Mouse (Mus musculus) hindbrain, postnatal 0 days (tissue): Measurements from ENCODE around the gene Epas1. TPM values are rescaled to one million over a fixed set of nuclear protein-coding genes. Genes with fewer than 3 reads are reported as not detected.
A peak's percentile ranks its signal among the peaks of the same experiment; 100 is the strongest.

Source experiments
- ATAC-seq: fragments of 200-750 bp; cut with Nextera tagmentation; 2 replicates; pipeline ENCODE4 v1.8.0; 2017; ENCODE audit warnings: mild to moderate bottlenecking, moderate TSS enrichment, moderate library complexity
- DNase-seq: peaks from one replicate; pipeline ENCODE4 v3.0.0-alpha.2; 2015; ENCODE audit warnings: low spot score
- H3K27ac ChIP-seq: fragments of 300-500 bp; sonication (generic); 2 replicates; pipeline ENCODE4 v1.5.1; 2014; ENCODE audit warnings: mild to moderate bottlenecking
- H3K27me3 ChIP-seq: fragments of 300-500 bp; sonication (generic); 2 replicates; pipeline ENCODE4 v1.6.1; 2014; ENCODE audit warnings: low read length, mixed read lengths; ENCODE audit not compliant: insufficient read depth
- H3K36me3 ChIP-seq: fragments of 300-500 bp; sonication (generic); 2 replicates; pipeline ENCODE4 v1.6.1; 2014; ENCODE audit warnings: low read length, mixed read lengths; ENCODE audit not compliant: insufficient read depth
- H3K4me1 ChIP-seq: fragments of 300-500 bp; sonication (generic); 2 replicates; pipeline ENCODE4 v1.6.1; 2014; ENCODE audit warnings: antibody characterized with exemption, low read length, mixed read lengths; ENCODE audit not compliant: insufficient read depth
- H3K4me2 ChIP-seq: fragments of 300-500 bp; sonication (generic); 2 replicates; pipeline ENCODE4 v1.6.1; 2014; ENCODE audit warnings: low read depth, mild to moderate bottlenecking, low read length, moderate library complexity, mixed read lengths
- H3K4me3 ChIP-seq: fragments of 300-500 bp; sonication (generic); 2 replicates; pipeline ENCODE4 v1.5.1; 2014; ENCODE audit warnings: low read length
- H3K9ac ChIP-seq: fragments of 300-500 bp; sonication (generic); replicated peaks from 2 replicates; pipeline ENCODE4 v1.6.1; 2014; ENCODE audit warnings: mild to moderate bottlenecking, low read length, moderate library complexity, mixed read lengths
- H3K9me3 ChIP-seq: fragments of 300-500 bp; sonication (generic); 2 replicates; pipeline ENCODE4 v1.6.1; 2016; ENCODE audit warnings: low read length, mixed read lengths
- CTCF ChIP-seq: IDR thresholded peaks from 2 replicates; pipeline ENCODE4 v1.5.1; 2016; ENCODE audit warnings: antibody characterized with exemption, control low read depth, low read depth
- WGBS: fragments of 180-500 bp; shearing (Covaris S2); extraction: QIAGEN DNeasy Blood & Tissue Kit; methylation state at CpG from one replicate; pipeline ENCODE4 v1.1.7; 2014; 5-methylcytosine and 5-hydroxymethylcytosine counted together
- polyA plus RNA-seq: library from polyadenylated mRNA; unstranded; fragments of >200 nt; fragmentation: Nextera tagmentation; extraction: Ambion mirVana; gene quantifications from 2 replicates; pipeline ENCODE4 v1.2.1, GENCODE M21; 2015
- total RNA-seq: library from RNA; depleted of rRNA; stranded (reverse); fragments of >200 nt; gene quantifications from 2 replicates; pipeline ENCODE4 v1.2.3, GENCODE M21; 2014

Gene Epas1
- total and polyA plus RNA-seq, 2 experiments from 2014 or later = 5.6 to 16.7 TPM

GRCm38 (mm10) chr17:86803653-86804052, 50.2 kb downstream of the Epas1 start:
- ATAC-seq (no peak), DNase-seq (no peak)
- WGBS = 86% methylated on average over 5 of the region's 5 CpGs
- no peaks in the 10 kb centered on the region for H3K36me3 ChIP-seq
- no peak overlapping the region for H3K27ac ChIP-seq
- 0 out of 2 replicates have a peak, but pooled peaks cover 9% of the 10 kb centered on the region for H3K4me1 ChIP-seq
- no peak for TF ChIP-seq CTCF
- no peaks in the 10 kb centered on the region for H3K27me3 ChIP-seq
- no peak overlapping the region for H3K4me2 ChIP-seq
- no peak overlapping the region for H3K4me3 ChIP-seq
- no peaks in the 10 kb centered on the region for H3K9me3 ChIP-seq
- H3K9ac ChIP-seq = no peak overlapping the region

GRCm38 (mm10) chr17:86812029-86812428, 58.5 kb downstream of the Epas1 start:
- Histone ChIP-seq H3K27ac (no peak overlapping the region), H3K9ac (no peak overlapping the region), H3K4me2 (no peak overlapping the region), H3K36me3 (no peaks in the 10 kb centered on the region), H3K27me3 (no peaks in the 10 kb centered on the region), H3K4me3 (no peak overlapping the region), H3K9me3 (no peaks in the 10 kb centered on the region), H3K4me1 (0 out of 2 replicates have a peak, but pooled peaks cover 4% of the 10 kb centered on the region)
- 0% methylated on average over 4 of the region's 4 CpGs for WGBS
- TF ChIP-seq CTCF = peak; percentile 78
- ATAC-seq (peak; percentile 67), DNase-seq (peak; percentile 80)

- Histone ChIP-seq H3K9ac (no peak overlapping the region), H3K9me3 (no peaks in the 10 kb centered on the region), H3K27ac (no peak overlapping the region), H3K4me1 (0 out of 2 replicates have a peak, but pooled peaks cover 4% of the 10 kb centered on the region), H3K27me3 (no peaks in the 10 kb centered on the region), H3K4me2 (no peak overlapping the region), H3K4me3 (no peak overlapping the region), H3K36me3 (no peaks in the 10 kb centered on the region)
- ATAC-seq (no peak), DNase-seq (no peak)
- no peak for TF ChIP-seq CTCF
- 50% methylated on average over 1 of the region's 1 CpGs for WGBS
These were observed 60.8 kb downstream of the Epas1 start for GRCm38 (mm10) chr17:86814320-86814719.

GRCm38 (mm10) chr17:86815016-86815865, 61.7 kb downstream of the Epas1 start:
- Histone ChIP-seq H3K4me3 (no peak overlapping the region), H3K36me3 (no peaks in the 10 kb centered on the region), H3K9ac (no peak overlapping the region), H3K4me1 (0 out of 2 replicates have a peak, but pooled peaks cover 4% of the 10 kb centered on the region), H3K27ac (no peak overlapping the region), H3K4me2 (no peak overlapping the region), H3K9me3 (no peaks in the 10 kb centered on the region), H3K27me3 (no peaks in the 10 kb centered on the region)
- DNase-seq = no peak
- ATAC-seq = no peak
- TF ChIP-seq CTCF = no peak
- 78% methylated on average over 24 of the region's 24 CpGs for WGBS

GRCm38 (mm10) chr17:86822017-86822737, 68.7 kb downstream of the Epas1 start:
- H3K27ac ChIP-seq = no peak overlapping the region
- no peak overlapping the region for H3K4me2 ChIP-seq
- H3K36me3 ChIP-seq = no peaks in the 10 kb centered on the region
- no peak overlapping the region for H3K4me3 ChIP-seq
- ATAC-seq (no peak), DNase-seq (no peak)
- WGBS = 90% methylated on average over 8 of the region's 8 CpGs
- no peak overlapping the region for H3K9ac ChIP-seq
- TF ChIP-seq CTCF = no peak
- no peaks in the 10 kb centered on the region for H3K4me1 ChIP-seq
- no peaks in the 10 kb centered on the region for H3K27me3 ChIP-seq
- H3K9me3 ChIP-seq = no peaks in the 10 kb centered on the region

GRCm38 (mm10) chr17:86824502-86825162, 71.1 kb downstream of the Epas1 start:
- ATAC-seq = no peak
- Histone ChIP-seq H3K4me3 (no peak overlapping the region), H3K9ac (no peak overlapping the region), H3K4me2 (no peak overlapping the region), H3K4me1 (no peaks in the 10 kb centered on the region), H3K9me3 (no peaks in the 10 kb centered on the region), H3K36me3 (no peaks in the 10 kb centered on the region), H3K27me3 (no peaks in the 10 kb centered on the region), H3K27ac (no peak overlapping the region)
- TF ChIP-seq CTCF = no peak
- DNase-seq = no peak
- 93% methylated on average over 18 of the region's 18 CpGs for WGBS
